Mouse (Mus musculus) spleen, adult 2 months (tissue): ENCODE results near the gene H2afz.
"Not testable (repeated sequence)": the region's sequence is repeated elsewhere in the genome, so short reads cannot be mapped to it uniquely, and the experiment has no call there.

Source experiments
- CTCF ChIP-seq: fragments of 200-500 bp; IDR thresholded peaks from 2 replicates; pipeline ENCODE4 v1.5.1; 2011; ENCODE audit warnings: mild to moderate bottlenecking, inconsistent platforms; ENCODE audit not compliant: insufficient read depth, insufficient read length, insufficient replicate concordance; ENCODE audit errors: extremely low read depth
- POLR2A ChIP-seq: fragments of 200-500 bp; IDR thresholded peaks from 2 replicates; pipeline ENCODE4 v1.6.1; 2011; ENCODE audit warnings: low read depth, low read length, inconsistent platforms

GRCm38 (mm10) chr3:137914567-137914966 lies 50.3 kb downstream of the H2afz start:
- TF ChIP-seq CTCF, POLR2A: not testable (repeated sequence)
